Mouse (Mus musculus): ENCODE results near the gene Tenm1. TPM values are rescaled to one million over a fixed set of nuclear protein-coding genes. Genes with fewer than 3 reads are reported as not detected.

The Tenm1 gene
- not detected in 2 replicates for total RNA-seq (2012; rRNA removed)
- polyA plus RNA-seq (2012; ENCODE audit: insufficient read depth in 1 of 2, insufficient read length in 2 of 2, low read depth in 1 of 2, low replicate concordance in 2 of 2, missing spikeins in 1 of 2) = not detected

- no peaks in the 10 kb centered on the region for H3K79me2 ChIP-seq (ENCODE audit: control insufficient read depth, insufficient read depth, low read length, poor library complexity)
- TF ChIP-seq ZNF384 (IDR thresholded peaks at IDR 0.05; ENCODE audit: low read depth, low read length) (no peak), NRF1 (IDR thresholded peaks at IDR 0.05; ENCODE audit: insufficient read depth, low read depth, low read length, poor library complexity, severe bottlenecking) (no peak), SIN3A (IDR thresholded peaks at IDR 0.05; ENCODE audit: low read length) (no peak), ZKSCAN1 (IDR thresholded peaks at IDR 0.05; ENCODE audit: low read depth, low read length) (no peak)
- no peaks in the 10 kb centered on the region for H3K36me3 ChIP-seq (ENCODE audit: control insufficient read depth in 1 of 2, insufficient read depth in 2 of 2, low read length in 2 of 2)
- no peak within 1 kb of the TSS for H3K9ac ChIP-seq (ENCODE audit: control insufficient read depth, low read depth, low read length, poor library complexity, severe bottlenecking)
- H3K4me1 ChIP-seq (ENCODE audit: control insufficient read depth in 1 of 2, insufficient read depth in 2 of 2, low read length in 2 of 2) = no peaks in the 10 kb centered on the region
- no peaks in the 10 kb centered on the region for H3K9me3 ChIP-seq (replicated peaks; ENCODE audit: insufficient read depth, low read length)
- H3K27ac ChIP-seq (ENCODE audit: control insufficient read depth, low read depth, low read length) = no peak within 1 kb of the TSS
- no peak within 1 kb of the TSS for H3K4me3 ChIP-seq (ENCODE audit: control insufficient read depth in 1 of 2, insufficient read depth in 1 of 2, low read depth in 2 of 2, low read length in 2 of 2)
- H3K27me3 ChIP-seq (ENCODE audit: control insufficient read depth in 1 of 2, insufficient read depth in 2 of 2, low read length in 2 of 2) = no peaks in the 10 kb centered on the region
- no peak for DNase-seq (ENCODE audit: low read depth, low spot score)
These were observed at the start of gene Tenm1 for GRCm38 (mm10) chrX:43428855-43429263. Tenm1 (minus strand) TSS chrX:43429126.

DNA sequence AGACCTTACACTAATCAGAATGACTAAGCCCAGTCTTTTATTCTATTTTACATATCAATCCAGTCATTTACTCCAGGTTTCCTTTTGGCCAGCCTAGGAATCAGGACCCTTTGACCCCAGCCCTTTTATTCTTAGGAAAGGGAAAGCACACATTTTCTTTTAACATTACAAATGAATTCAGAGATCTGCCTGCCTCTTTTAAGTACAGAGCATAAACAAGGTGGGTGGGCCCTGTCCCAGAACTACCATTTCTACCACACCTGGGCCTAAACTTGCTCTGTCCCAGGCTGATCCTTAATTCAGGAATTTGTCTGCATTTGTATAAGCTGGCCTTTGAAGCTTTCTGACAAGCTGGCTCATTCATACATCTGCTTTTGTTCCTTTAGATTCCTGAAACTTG lies 38.4 kb upstream of the Tenm1 start:
- Histone ChIP-seq H3K4me1 (ENCODE audit: control insufficient read depth in 1 of 2, insufficient read depth in 2 of 2, low read length in 2 of 2) (no peaks in the 10 kb centered on the region), H3K9me3 (replicated peaks; ENCODE audit: insufficient read depth, low read length) (no peaks in the 10 kb centered on the region), H3K9ac (ENCODE audit: control insufficient read depth, low read depth, low read length, poor library complexity, severe bottlenecking) (no peak overlapping the region), H3K27me3 (ENCODE audit: control insufficient read depth in 1 of 2, insufficient read depth in 2 of 2, low read length in 2 of 2) (no peaks in the 10 kb centered on the region), H3K4me3 (ENCODE audit: control insufficient read depth in 1 of 2, insufficient read depth in 1 of 2, low read depth in 2 of 2, low read length in 2 of 2) (no peak overlapping the region), H3K36me3 (ENCODE audit: control insufficient read depth in 1 of 2, insufficient read depth in 2 of 2, low read length in 2 of 2) (no peaks in the 10 kb centered on the region), H3K27ac (ENCODE audit: control insufficient read depth, low read depth, low read length) (no peak overlapping the region), H3K79me2 (ENCODE audit: control insufficient read depth, insufficient read depth, low read length, poor library complexity) (no peaks in the 10 kb centered on the region)
- TF ChIP-seq ZKSCAN1 (IDR thresholded peaks at IDR 0.05; ENCODE audit: low read depth, low read length) = no peak
- TF ChIP-seq HCFC1 (IDR thresholded peaks at IDR 0.05; ENCODE audit: low read depth, low read length) = no peak
- TF ChIP-seq SIN3A (IDR thresholded peaks at IDR 0.05; ENCODE audit: low read length) = no peak
- TF ChIP-seq USF2 (IDR thresholded peaks at IDR 0.05; ENCODE audit: borderline replicate concordance in 1 of 2, insufficient read depth in 1 of 2, low read depth in 1 of 2, low read length in 2 of 2) = no peak
- TF ChIP-seq POLR2AphosphoS2 (IDR thresholded peaks at IDR 0.05; ENCODE audit: low read length) = no peak
- no peak for TF ChIP-seq NRF1 (IDR thresholded peaks at IDR 0.05; ENCODE audit: insufficient read depth, low read depth, low read length, poor library complexity, severe bottlenecking)
- no peak for TF ChIP-seq MYB (IDR thresholded peaks at IDR 0.05; ENCODE audit: low read depth, low read length)
- no peak for TF ChIP-seq ZC3H11A (IDR thresholded peaks at IDR 0.05; ENCODE audit: low read depth, low read length)
- no peak for TF ChIP-seq E2F4 (IDR thresholded peaks at IDR 0.05; ENCODE audit: borderline replicate concordance, low read depth, low read length)
- TF ChIP-seq RAD21 (IDR thresholded peaks at IDR 0.05; ENCODE audit: low read depth, low read length) = no peak
- TF ChIP-seq ZMIZ1 (IDR thresholded peaks at IDR 0.05; ENCODE audit: low read depth, low read length) = no peak
- no peak for TF ChIP-seq SMC3 (IDR thresholded peaks at IDR 0.05; ENCODE audit: low read depth, low read length)
- TF ChIP-seq MXI1 (IDR thresholded peaks at IDR 0.05; ENCODE audit: low read depth, low read length) = no peak
- no peak for TF ChIP-seq UBTF (IDR thresholded peaks at IDR 0.05; ENCODE audit: borderline replicate concordance, insufficient read depth, low read depth, low read length)
- no peak for TF ChIP-seq POLR2A (IDR thresholded peaks at IDR 0.05; ENCODE audit: control insufficient read depth in 1 of 2, insufficient read depth in 1 of 2, low read depth in 1 of 2, low read length in 2 of 2, poor library complexity in 1 of 2)
- TF ChIP-seq ETS1 (IDR thresholded peaks at IDR 0.05; ENCODE audit: low read depth, low read length) = no peak
- TF ChIP-seq GABPA (IDR thresholded peaks at IDR 0.05; ENCODE audit: low read depth, low read length) = no peak
- no peak for DNase-seq (ENCODE audit: low read depth, low spot score)
